Mouse (Mus musculus) hematopoietic stem cell, adult 5-6 weeks (primary cell): ENCODE data around the gene Scgb2b20. TPM values are rescaled to one million over a fixed set of nuclear protein-coding genes. Genes with fewer than 3 reads are reported as not detected.
"Not testable (repeated sequence)": the region's sequence is repeated elsewhere in the genome, so short reads cannot be mapped to it uniquely, and the experiment has no call there.

Experiments
- ATAC-seq, 2 experiments: fragments of 125-278 bp in 1 of 2; replicated peaks in 1 of 2; 2 replicates each; pipeline ENCODE4 v1.8.0; 2016 to 2017; ENCODE audit warnings: inconsistent platforms in 2 of 2, mild to moderate bottlenecking in 2 of 2, moderate number of reproducible peaks in 2 of 2, low read depth in 1 of 2, moderate TSS enrichment in 1 of 2; ENCODE audit not compliant: low FRiP score in 2 of 2, poor library complexity in 2 of 2, severe bottlenecking in 2 of 2, insufficient read depth in 1 of 2, low TSS enrichment in 1 of 2
- total RNA-seq: library from RNA; stranded (forward); fragments of 172-1452, 232-1000 nt; gene quantifications from 2 replicates; pipeline ENCODE4 v1.2.3, GENCODE M21; 2017

Gene Scgb2b20
- total RNA-seq = not detected in 2 replicates

DNA sequence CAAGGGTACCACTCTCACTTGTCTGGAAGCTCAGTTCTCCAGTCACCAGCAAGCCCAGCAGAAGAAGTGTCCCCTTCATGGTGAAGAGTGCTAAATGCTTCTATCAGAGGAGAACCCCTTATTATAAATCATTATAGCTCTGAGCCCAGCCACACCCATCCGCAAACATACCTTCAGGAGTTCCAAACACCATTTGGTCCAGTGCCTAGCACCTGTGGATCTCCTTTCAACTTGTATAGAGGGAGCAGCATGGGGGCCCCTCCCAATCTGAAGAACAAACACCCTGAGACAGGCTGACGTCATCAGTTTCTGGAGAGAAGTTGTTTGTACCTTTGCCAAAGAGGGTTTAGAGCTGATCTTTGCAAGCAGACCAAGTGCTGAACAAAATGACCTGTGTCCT, at the start of gene Scgb2b20:
Gene Scgb2b20, minus strand, starts transcription at position 101 of the 400 bp plus-strand sequence.
- not testable (repeated sequence) for ATAC-seq

DNA sequence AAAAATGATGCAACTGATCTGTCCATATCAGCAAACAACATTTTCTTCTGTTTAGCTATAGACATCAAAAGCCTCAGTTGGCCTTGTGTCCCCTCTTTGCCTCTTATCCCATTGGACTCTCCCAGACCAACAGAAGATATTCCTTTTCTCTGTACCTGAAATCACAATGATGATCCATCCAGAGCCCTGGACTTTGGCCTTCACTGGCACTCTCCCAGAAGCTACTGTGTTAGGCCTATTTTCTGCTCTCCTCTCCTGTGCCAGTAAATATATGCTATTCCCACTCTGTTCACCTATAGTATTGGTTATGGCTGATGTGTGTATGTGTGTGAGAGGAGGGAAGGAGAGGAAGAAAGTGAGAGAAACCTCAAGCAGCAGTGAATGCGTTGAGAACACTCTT, 43.6 kb upstream of the Scgb2b20 start:
- ATAC-seq = not testable (repeated sequence)

DNA sequence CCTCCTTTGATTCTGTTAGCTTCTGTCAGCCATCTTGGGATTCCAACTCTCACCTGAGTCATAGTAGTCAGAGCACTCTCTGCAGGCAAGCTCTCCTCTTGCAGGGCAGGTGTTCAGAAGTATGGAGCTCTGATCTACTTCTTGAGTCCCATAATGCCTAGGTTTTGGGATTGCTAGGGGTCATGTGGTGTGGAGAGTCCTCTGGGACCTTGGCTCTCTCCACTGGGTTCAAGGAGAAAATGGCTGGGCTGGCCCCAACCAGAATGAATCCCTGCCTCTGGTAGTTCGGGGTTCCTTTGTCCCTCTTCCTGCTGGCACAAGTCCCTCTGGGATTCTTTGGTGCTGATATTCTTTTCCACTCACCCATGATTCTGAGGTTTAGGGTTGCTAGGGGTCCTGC, 35.5 kb upstream of the Scgb2b20 start:
- ATAC-seq = no peak

DNA sequence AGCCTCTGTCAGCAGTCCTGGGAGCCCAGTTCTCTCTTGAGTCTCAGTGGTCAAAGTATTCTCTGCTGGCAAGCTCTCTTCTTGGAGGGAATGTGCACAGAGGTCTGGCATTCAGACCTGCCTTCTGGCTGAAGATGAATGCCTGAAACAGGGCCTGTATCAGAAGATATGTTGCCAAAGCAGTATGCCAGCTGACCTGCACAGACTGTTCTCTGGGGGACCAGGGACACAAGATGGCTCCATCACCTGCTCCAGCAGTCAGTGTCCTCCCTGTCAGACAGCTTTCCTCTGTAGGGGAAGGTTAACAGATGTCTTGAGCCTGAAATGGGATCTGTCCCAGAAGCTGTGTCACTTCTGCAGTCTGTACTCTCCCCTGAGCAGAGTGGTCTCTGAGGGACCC, 33.6 kb upstream of the Scgb2b20 start:
- ATAC-seq = not testable (repeated sequence)

DNA sequence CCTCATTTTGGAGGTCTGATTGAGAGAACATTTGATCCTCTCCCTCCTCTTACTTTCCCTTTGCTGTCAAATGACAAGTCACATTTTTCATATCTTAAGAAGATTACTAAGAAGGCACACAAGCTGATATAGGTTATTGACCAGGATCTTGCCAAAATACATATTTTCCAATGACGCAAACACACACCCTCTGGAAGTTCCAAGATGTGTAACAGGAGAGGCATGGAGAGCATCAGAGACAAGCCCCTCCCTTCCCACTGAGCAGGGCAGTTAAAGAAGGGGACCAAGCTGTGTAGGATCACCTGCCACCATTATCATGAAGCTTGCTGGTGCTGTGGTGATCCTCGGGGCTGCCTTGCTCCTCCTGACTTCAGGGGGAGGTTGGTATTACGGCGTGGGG, 6.8 kb upstream of the Scgb2b20 start, which contains the start of gene Scgb1b20:
Gene Scgb1b20, plus strand, starts transcription at position 301 of the 400 bp plus-strand sequence.
- not testable (repeated sequence) for ATAC-seq

Other genes with a start within 250 kb of the Scgb2b20 start
- gene Scgb2b18, start 192.5 kb downstream of the Scgb2b20 start, total RNA-seq = not detected in 2 replicates
- gene Scgb1b18, start 180.8 kb downstream of the Scgb2b20 start, total RNA-seq = not detected in 2 replicates
- not detected in 2 replicates for gene Scgb2b19, start 86.0 kb downstream of the Scgb2b20 start, total RNA-seq
- gene Scgb1b19, start 79.0 kb downstream of the Scgb2b20 start, total RNA-seq = not detected in 2 replicates
- gene Scgb1b20, start 6.9 kb upstream of the Scgb2b20 start, total RNA-seq = not detected in 2 replicates
- not detected in 2 replicates for gene Scgb2b21, start 154.1 kb upstream of the Scgb2b20 start, total RNA-seq